In the genomic region with DNA sequence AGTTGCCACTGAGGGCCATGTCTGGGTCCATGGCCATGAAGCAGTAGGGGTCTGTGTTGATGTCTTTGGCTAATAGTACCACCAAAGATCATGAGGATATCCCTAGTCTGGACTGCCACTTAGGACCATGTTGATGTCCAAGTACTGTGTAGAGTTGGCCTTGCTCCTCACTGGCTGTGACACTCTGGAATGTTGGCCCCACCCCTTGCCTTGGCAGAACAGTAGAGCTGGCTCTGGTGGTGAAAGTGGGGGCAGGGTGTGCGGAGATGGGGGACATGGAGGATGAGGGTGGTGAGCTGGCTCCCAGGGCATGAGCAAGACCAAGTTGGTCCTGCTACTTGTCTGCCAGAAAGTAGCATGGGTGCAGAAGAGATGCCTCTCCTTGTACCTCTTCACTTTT, we compare ENCODE assay signal across 21 mouse cellular contexts.
DNase-seq lines count a peak whose midpoint lies in the region; ATAC-seq and TF ChIP-seq lines count a peak whose summit lies in the region.
"Had no signal": no experiment of that assay in that cellular context is flagged by ENCODE, and none has a peak within 500 bp of the region (broad histone marks: within the 10 kb centered on the region; RNA-seq: fewer than 3 reads in every experiment).

No protein-coding gene starts in this region.

- H3K9me3 ChIP-seq in heart, embryonic 14.5 days (ENCODE audit: control insufficient read depth, low read length) = no peaks in the 10 kb centered on the region
- no peaks in the 10 kb centered on the region for H3K9me3 ChIP-seq in lung, embryonic 16.5 days (ENCODE audit: control insufficient read depth, low read length)
- no peaks in the 10 kb centered on the region for H3K9me3 ChIP-seq in stomach, embryonic 16.5 days (replicated peaks; ENCODE audit: control insufficient read depth, low read length)
- H3K9me3 ChIP-seq: forebrain, embryonic 15.5 days; G1E; limb, embryonic 12.5 days; liver, embryonic 12.5 days; midbrain, embryonic 12.5 days had no signal

- 67% methylated on average over 1 of the region's 1 CpGs for WGBS in heart, embryonic 14.5 days
- 86% methylated on average over 1 of the region's 1 CpGs for WGBS in lung, embryonic 16.5 days
- 74% methylated on average over 1 of the region's 1 CpGs for WGBS in lung, adult 2 months
- WGBS in stomach, embryonic 16.5 days = 93% methylated on average over 1 of the region's 1 CpGs

- H3K36me3 ChIP-seq in heart, embryonic 14.5 days (ENCODE audit: control insufficient read depth, insufficient read depth, low read length) = no peaks in the 10 kb centered on the region
- no peaks in the 10 kb centered on the region for H3K36me3 ChIP-seq in lung, embryonic 16.5 days (ENCODE audit: control insufficient read depth, insufficient read depth, low read length)
- H3K36me3 ChIP-seq in stomach, embryonic 16.5 days (ENCODE audit: control insufficient read depth, insufficient read depth, low read length) = no peaks in the 10 kb centered on the region
- H3K36me3 ChIP-seq: forebrain, embryonic 15.5 days; G1E; limb, embryonic 12.5 days; liver, embryonic 12.5 days; midbrain, embryonic 12.5 days had no signal

- peak; percentile 5 for DNase-seq in cerebellum, adult 9-11 months
- no peak for DNase-seq in cerebellum, adult 11-12 months
- no peak for DNase-seq in heart, postnatal 25 days (ENCODE audit: low spot score)
- DNase-seq in lung, adult 2 months = no peak
- DNase-seq in urinary bladder, postnatal 10 days (ENCODE audit: low spot score) = no peak
- DNase-seq: adrenal gland, postnatal 10 days; heart, adult 18-20 months; kidney, adult 11 months; kidney, postnatal 10 days; thymus, postnatal 36 days had no signal

- no peaks in the 10 kb centered on the region for H3K27me3 ChIP-seq in heart, embryonic 14.5 days (ENCODE audit: control insufficient read depth, insufficient read depth, low read length)
- no peaks in the 10 kb centered on the region for H3K27me3 ChIP-seq in lung, embryonic 16.5 days (ENCODE audit: control insufficient read depth, insufficient read depth, low read depth, low read length)
- no peaks in the 10 kb centered on the region for H3K27me3 ChIP-seq in stomach, embryonic 16.5 days (ENCODE audit: control insufficient read depth, insufficient read depth, low read length)
- H3K27me3 ChIP-seq: forebrain, embryonic 15.5 days; limb, embryonic 12.5 days; liver, embryonic 12.5 days; midbrain, embryonic 12.5 days had no signal

- no peak overlapping the region for H3K9ac ChIP-seq in heart, embryonic 14.5 days (ENCODE audit: low read length)
- H3K9ac ChIP-seq in lung, embryonic 16.5 days (ENCODE audit: low read length) = no peak overlapping the region
- no peak overlapping the region for H3K9ac ChIP-seq in stomach, embryonic 16.5 days (ENCODE audit: low read length)
- H3K9ac ChIP-seq: forebrain, embryonic 15.5 days; limb, embryonic 12.5 days; liver, embryonic 12.5 days; midbrain, embryonic 12.5 days had no signal

- no peak overlapping the region for H3K4me2 ChIP-seq in heart, embryonic 14.5 days (ENCODE audit: low read length)
- H3K4me2 ChIP-seq in lung, embryonic 16.5 days (ENCODE audit: low read depth, low read length) = no peak overlapping the region
- no peak overlapping the region for H3K4me2 ChIP-seq in stomach, embryonic 16.5 days (ENCODE audit: low read depth, low read length)
- H3K4me2 ChIP-seq: forebrain, embryonic 15.5 days; limb, embryonic 12.5 days; liver, embryonic 12.5 days; midbrain, embryonic 12.5 days had no signal

- 0 out of 2 replicates have a peak, but pooled peaks have one; percentile 43 for ATAC-seq in heart, embryonic 14.5 days (ENCODE audit: insufficient number of reproducible peaks, insufficient read depth, low FRiP score, low read depth)
- ATAC-seq in lung, embryonic 16.5 days (ENCODE audit: low read depth) = peak; percentile 35; the same call in 1 of the 2 replicates
- ATAC-seq in stomach, embryonic 16.5 days (ENCODE audit: insufficient read depth, low FRiP score) = peak; percentile 37; the same call in 1 of the 2 replicates
- ATAC-seq: activated CD4-positive, CD25-positive, alpha-beta regulatory T cell, adult 4 months; forebrain, embryonic 15.5 days; hindbrain, postnatal 0 days; liver, embryonic 12.5 days had no signal

- H3K27ac ChIP-seq in heart, embryonic 14.5 days (replicated peaks in 1 of 2; ENCODE audit: control insufficient read depth in 1 of 2, insufficient read depth in 1 of 2, low read depth in 2 of 2, low read length in 2 of 2) = no peak overlapping the region
- H3K27ac ChIP-seq in lung, embryonic 16.5 days (ENCODE audit: low read length) = no peak overlapping the region
- H3K27ac ChIP-seq in stomach, embryonic 16.5 days (ENCODE audit: low read length) = no peak overlapping the region
- H3K27ac ChIP-seq: forebrain, embryonic 15.5 days; hindbrain, postnatal 0 days; limb, embryonic 12.5 days; liver, embryonic 12.5 days; macrophage; midbrain, embryonic 12.5 days had no signal

- intact Hi-C loops in heart, postnatal 25 days (cut with DNase I) = no loop called here

- no peaks in the 10 kb centered on the region for H3K4me1 ChIP-seq in heart, embryonic 14.5 days (ENCODE audit: control insufficient read depth in 2 of 2, insufficient read depth in 2 of 2, low read length in 2 of 2)
- H3K4me1 ChIP-seq in lung, embryonic 16.5 days (replicated peaks; ENCODE audit: control insufficient read depth, insufficient read depth, low read length) = no peaks in the 10 kb centered on the region; the same call in 1 of the 2 replicates
- no peaks in the 10 kb centered on the region for H3K4me1 ChIP-seq in lung, adult 2 months (ENCODE audit: control insufficient read depth, insufficient read depth, low read length)
- H3K4me1 ChIP-seq in stomach, embryonic 16.5 days (ENCODE audit: control insufficient read depth, insufficient read depth, low read length) = no peaks in the 10 kb centered on the region
- H3K4me1 ChIP-seq: forebrain, embryonic 15.5 days; limb, embryonic 12.5 days; liver, embryonic 12.5 days; midbrain, embryonic 12.5 days had no signal

- no peak for TF ChIP-seq CTCF in lung, adult 2 months (IDR thresholded peaks at IDR 0.05; ENCODE audit: insufficient read depth, low read length)

- TF ChIP-seq POLR2A in lung, adult 2 months (IDR thresholded peaks at IDR 0.05; ENCODE audit: borderline replicate concordance, extremely low read depth, low read depth, low read length) = no peak

- H3K4me3 ChIP-seq in heart, embryonic 14.5 days (ENCODE audit: control insufficient read depth in 1 of 2, insufficient read depth in 1 of 2, low read depth in 1 of 2, low read length in 2 of 2) = no peak overlapping the region
- H3K4me3 ChIP-seq in lung, embryonic 16.5 days (ENCODE audit: low read length) = no peak overlapping the region
- H3K4me3 ChIP-seq in lung, adult 2 months (replicated peaks; ENCODE audit: extremely low read depth, low read depth, low read length) = no peak overlapping the region
- H3K4me3 ChIP-seq in stomach, embryonic 16.5 days (replicated peaks; ENCODE audit: low read length) = no peak overlapping the region
- H3K4me3 ChIP-seq: forebrain, embryonic 15.5 days; limb, embryonic 12.5 days; liver, embryonic 12.5 days; midbrain, embryonic 12.5 days had no signal
